Mouse (Mus musculus) thymus, adult 2 months (tissue): ENCODE results near the gene Acsm2. TPM values are rescaled to one million over a fixed set of nuclear protein-coding genes. Genes with fewer than 3 reads are reported as not detected.

Source experiments
- DNase-seq: peaks from one replicate; pipeline ENCODE4 v3.0.0; 2021
- H3K27ac ChIP-seq: fragments of 200-500 bp; 2 replicates; pipeline ENCODE4 v1.5.1; 2012; ENCODE audit warnings: low read length, control low read depth; ENCODE audit not compliant: control insufficient read depth, insufficient read depth
- H3K27me3 ChIP-seq: fragments of 200-500 bp; 2 replicates; pipeline ENCODE4 v1.6.1; 2012; ENCODE audit warnings: mild to moderate bottlenecking, low read length, moderate library complexity, mixed read lengths; ENCODE audit not compliant: control insufficient read depth, insufficient read depth
- H3K36me3 ChIP-seq: fragments of 200-500 bp; 2 replicates; pipeline ENCODE4 v1.6.1; 2012; ENCODE audit warnings: mild to moderate bottlenecking, low read length, moderate library complexity; ENCODE audit not compliant: control insufficient read depth, insufficient read depth
- H3K4me1 ChIP-seq: fragments of 200-500 bp; replicated peaks from 2 replicates; pipeline ENCODE4 v1.6.1; 2012; ENCODE audit warnings: low read length; ENCODE audit not compliant: control insufficient read depth, insufficient read depth
- H3K4me3 ChIP-seq: fragments of 200-500 bp; 2 replicates; pipeline ENCODE4 v1.5.1; 2012; ENCODE audit warnings: mild to moderate bottlenecking, low read length, control low read depth, moderate library complexity; ENCODE audit not compliant: control insufficient read depth, insufficient read depth
- CTCF ChIP-seq: fragments of 200-500 bp; IDR thresholded peaks from 2 replicates; pipeline ENCODE4 v1.5.1; 2012; ENCODE audit warnings: mild to moderate bottlenecking, control low read depth, low read length, moderate library complexity, borderline replicate concordance; ENCODE audit not compliant: control insufficient read depth, poor library complexity, insufficient read depth; ENCODE audit errors: extremely low read depth
- POLR2A ChIP-seq: fragments of 200-500 bp; IDR thresholded peaks from 2 replicates; pipeline ENCODE4 v1.6.1; 2012; ENCODE audit warnings: mild to moderate bottlenecking, low read length, control low read depth, moderate library complexity; ENCODE audit not compliant: control insufficient read depth, poor library complexity, insufficient read depth; ENCODE audit errors: extremely low read depth
- WGBS: fragments of 180-500 bp; shearing (Covaris S2); methylation state at CpG from one replicate; pipeline ENCODE4 v1.1.7; 2018; 5-methylcytosine and 5-hydroxymethylcytosine counted together
- polyA plus RNA-seq: library from polyadenylated mRNA; depleted of rRNA; stranded (reverse); fragments of >200 nt; gene quantifications from 2 replicates; pipeline ENCODE4 v1.2.3, GENCODE M21; 2012; rRNA removed

Acsm2 gene
- polyA plus RNA-seq, 1 experiment: 0.65 TPM

DNA sequence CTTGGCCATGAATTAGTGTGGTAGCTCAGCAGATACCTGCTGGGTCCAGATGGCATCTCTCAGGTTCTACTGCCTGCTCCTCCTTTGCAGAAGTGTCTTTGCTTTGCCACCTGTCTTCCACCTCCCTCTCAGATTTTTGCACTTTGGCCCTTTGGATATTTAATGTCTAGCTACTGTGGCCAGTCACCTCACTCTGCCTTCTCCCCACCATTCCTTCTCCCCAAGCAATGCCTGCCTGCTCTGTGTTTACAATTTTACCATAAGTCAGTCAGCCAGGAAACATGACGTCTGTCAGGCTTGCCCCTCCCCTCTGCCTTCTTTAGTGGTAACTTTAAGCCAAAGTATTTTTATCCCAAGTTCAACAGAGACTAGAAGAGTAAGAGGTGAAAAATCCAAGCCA lies 62.4 kb downstream of the Acsm2 start:
- no peak for DNase-seq
- WGBS: 41% methylated on average over 1 of the region's 1 CpGs
- Histone ChIP-seq H3K27me3 (no peaks in the 10 kb centered on the region), H3K4me1 (no peaks in the 10 kb centered on the region), H3K27ac (no peak overlapping the region), H3K36me3 (no peaks in the 10 kb centered on the region), H3K4me3 (no peak overlapping the region)
- TF ChIP-seq CTCF (no peak), POLR2A (no peak)

DNA sequence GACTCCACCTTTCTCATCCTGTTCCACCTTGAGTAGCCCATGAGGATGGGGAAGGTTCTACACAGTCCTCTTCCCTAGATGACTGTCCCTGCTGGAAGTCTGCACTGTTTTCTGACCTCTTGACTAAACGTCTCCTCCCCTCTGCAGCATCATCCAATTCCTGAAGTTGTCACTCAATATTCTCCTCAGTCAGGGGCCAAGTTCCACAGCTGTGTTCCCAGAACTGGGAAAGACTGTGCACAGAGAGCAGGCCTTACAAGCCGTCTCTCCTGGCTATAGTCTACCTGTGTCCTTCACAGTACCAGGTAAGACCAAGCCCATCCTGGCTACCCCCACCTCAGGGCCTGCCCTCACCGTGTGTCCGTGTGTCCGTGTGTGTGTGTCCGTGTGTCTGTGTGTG lies 63.5 kb downstream of the Acsm2 start:
- Histone ChIP-seq H3K4me3 (no peak overlapping the region), H3K27ac (no peak overlapping the region), H3K4me1 (no peaks in the 10 kb centered on the region), H3K36me3 (no peaks in the 10 kb centered on the region), H3K27me3 (no peaks in the 10 kb centered on the region)
- DNase-seq: no peak
- TF ChIP-seq POLR2A (no peak), CTCF (no peak)
- 88% methylated on average over 6 of the region's 6 CpGs for WGBS

DNA sequence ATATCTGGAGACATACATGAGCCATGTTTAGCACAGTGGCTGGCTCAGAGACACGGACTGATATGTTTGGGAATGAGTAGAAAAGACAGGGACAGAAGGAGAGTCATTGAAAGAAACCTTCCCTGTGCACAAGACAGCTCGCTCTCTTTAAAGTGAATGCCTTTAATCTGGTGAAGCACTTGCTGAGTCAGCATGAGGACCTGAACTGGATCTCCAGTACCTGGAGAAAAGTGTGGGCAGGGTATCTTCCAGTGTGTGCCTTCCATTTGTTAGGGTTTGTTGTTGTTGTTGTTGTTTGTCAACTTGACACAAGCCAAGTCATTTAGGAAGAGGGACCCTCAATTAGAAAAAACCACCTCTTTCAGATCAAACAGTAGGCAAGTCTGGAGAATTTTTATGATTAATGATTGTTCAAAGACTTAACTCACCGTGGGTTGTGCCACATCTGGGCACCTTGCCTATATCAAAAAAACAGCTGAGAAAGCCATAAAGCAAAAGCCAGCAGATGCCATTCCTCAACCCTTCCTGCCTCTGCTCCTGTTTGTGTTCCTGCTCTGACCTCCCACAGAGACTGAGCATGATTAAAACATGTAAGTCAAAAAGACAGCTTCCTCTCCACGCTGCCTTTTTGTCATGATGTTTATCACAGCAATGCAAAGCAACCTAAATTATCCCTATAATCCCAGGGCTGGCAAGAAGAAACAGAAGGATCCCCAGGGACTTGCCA lies 64.2 kb downstream of the Acsm2 start:
- Histone ChIP-seq H3K4me1 (no peaks in the 10 kb centered on the region), H3K27me3 (no peaks in the 10 kb centered on the region), H3K36me3 (no peaks in the 10 kb centered on the region), H3K4me3 (no peak overlapping the region), H3K27ac (no peak overlapping the region)
- TF ChIP-seq CTCF (no peak), POLR2A (no peak)
- no peak for DNase-seq
- WGBS: 65% methylated on average over 4 of the region's 4 CpGs

- Histone ChIP-seq H3K36me3 (no peaks in the 10 kb centered on the region), H3K4me3 (no peak overlapping the region), H3K27me3 (no peaks in the 10 kb centered on the region), H3K27ac (no peak overlapping the region), H3K4me1 (no peaks in the 10 kb centered on the region)
- TF ChIP-seq POLR2A (no peak), CTCF (no peak)
- DNase-seq: no peak
Measured at GRCm38 (mm10) chr7:119620157-119620556, 66.0 kb downstream of the Acsm2 start.

GRCm38 (mm10) chr7:119638773-119639172 lies 84.6 kb downstream of the Acsm2 start:
- H3K27me3 ChIP-seq: no peaks in the 10 kb centered on the region
- no peak overlapping the region for H3K27ac ChIP-seq
- no peak for DNase-seq
- no peaks in the 10 kb centered on the region for H3K36me3 ChIP-seq
- H3K4me1 ChIP-seq: no peaks in the 10 kb centered on the region
- H3K4me3 ChIP-seq: no peak overlapping the region
- TF ChIP-seq POLR2A: no peak
- TF ChIP-seq CTCF: no peak

DNA sequence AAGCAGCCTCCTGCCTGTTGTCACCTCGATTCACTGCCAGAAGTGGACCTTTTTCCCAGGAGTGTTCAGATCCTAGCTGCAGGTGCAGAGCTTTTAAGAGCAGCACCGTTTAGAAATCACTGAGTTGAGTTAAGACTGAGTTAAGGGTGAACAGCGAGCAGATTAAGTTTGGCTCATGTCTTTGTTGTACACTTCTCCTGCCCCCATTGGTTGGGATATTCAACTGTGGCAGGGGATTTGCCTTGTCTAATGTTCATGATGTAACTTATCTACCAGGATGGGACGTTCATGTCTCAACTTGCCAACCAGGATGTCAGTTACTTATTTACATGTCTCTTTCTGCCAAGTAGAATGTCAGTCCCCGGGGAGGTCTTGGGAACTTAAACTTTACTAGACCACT lies 88.2 kb downstream of the Acsm2 start:
- TF ChIP-seq POLR2A (no peak), CTCF (no peak)
- Histone ChIP-seq H3K27me3 (no peaks in the 10 kb centered on the region), H3K4me3 (no peak overlapping the region), H3K27ac (no peak overlapping the region), H3K36me3 (no peaks in the 10 kb centered on the region), H3K4me1 (no peaks in the 10 kb centered on the region)
- DNase-seq: no peak
- 80% methylated on average over 5 of the region's 5 CpGs for WGBS

Other genes with a start within 250 kb of the Acsm2 start
- 7.5 and 11.6 TPM in 2 replicates for gene Gp2, start 95.1 kb upstream of the Acsm2 start, polyA plus RNA-seq
- gene Umod, start 75.1 kb upstream of the Acsm2 start, polyA plus RNA-seq: 0.83 and 2.2 TPM in 2 replicates
- gene Acsm5, start 34.9 kb upstream of the Acsm2 start, polyA plus RNA-seq: 0.32 and 0.58 TPM in 2 replicates
- not detected in 2 replicates for gene Pdilt, start 30.9 kb upstream of the Acsm2 start, polyA plus RNA-seq
- gene Acsm1, start 52.7 kb downstream of the Acsm2 start, polyA plus RNA-seq: 0.22 and 0.40 TPM in 2 replicates
- gene Acsm4, start 135.7 kb downstream of the Acsm2 start, polyA plus RNA-seq: 0.04 and 0.15 TPM in 2 replicates
- gene Thumpd1, start 166.5 kb downstream of the Acsm2 start, polyA plus RNA-seq: 30.9 and 31.0 TPM in 2 replicates
- gene Acsm3, start 206.6 kb downstream of the Acsm2 start, polyA plus RNA-seq: 0.89 and 1.5 TPM in 2 replicates
- 9.6 and 12.8 TPM in 2 replicates for gene Rexo5, start 239.7 kb downstream of the Acsm2 start, polyA plus RNA-seq
- 2.9 and 3.0 TPM in 2 replicates for gene Eri2, start 239.7 kb downstream of the Acsm2 start, polyA plus RNA-seq